Mouse (Mus musculus): ENCODE results near the gene Htr2b. TPM values are rescaled to one million over a fixed set of nuclear protein-coding genes. Genes with fewer than 3 reads are reported as not detected.

The Htr2b gene
- total and polyA plus RNA-seq, 2 experiments from 2014 or later, result 0.11 TPM; not detected in 1

GRCm38 (mm10) chr1:86148161-86148560, 36.4 kb upstream of the Htr2b start:
- Histone ChIP-seq H3K27ac (ENCODE audit: low read depth) (no peak overlapping the region), H3K9ac (replicated peaks; ENCODE audit: low read depth, low read length) (no peak overlapping the region), H3K4me3 (ENCODE audit: low read depth, low read length) (no peak overlapping the region), H3K9me3 (replicated peaks; ENCODE audit: control insufficient read depth, low read length) (no peaks in the 10 kb centered on the region), H3K27me3 (ENCODE audit: control insufficient read depth, insufficient read depth, low read length) (no peaks in the 10 kb centered on the region), H3K4me1 (ENCODE audit: control insufficient read depth, insufficient read depth) (no peaks in the 10 kb centered on the region), H3K36me3 (replicated peaks; ENCODE audit: control insufficient read depth, insufficient read depth, low read length) (no peaks in the 10 kb centered on the region), H3K4me2 (ENCODE audit: low read depth, low read length) (no peak overlapping the region)
- no peak for TF ChIP-seq EP300 (IDR thresholded peaks at IDR 0.05; ENCODE audit: low read depth)
- no peak for TF ChIP-seq CTCF (IDR thresholded peaks at IDR 0.05; ENCODE audit: low read depth)
- WGBS, result 61% methylated on average over 9 of the region's 9 CpGs
- no peak for DNase-seq (ENCODE audit: low spot score)
- no peak for ATAC-seq (ENCODE audit: insufficient read depth, low read depth)

- Histone ChIP-seq H3K4me3 (ENCODE audit: low read depth, low read length) (no peak overlapping the region), H3K9ac (replicated peaks; ENCODE audit: low read depth, low read length) (no peak overlapping the region), H3K4me2 (ENCODE audit: low read depth, low read length) (no peak overlapping the region), H3K27ac (ENCODE audit: low read depth) (no peak overlapping the region), H3K9me3 (replicated peaks; ENCODE audit: control insufficient read depth, low read length) (no peaks in the 10 kb centered on the region), H3K27me3 (ENCODE audit: control insufficient read depth, insufficient read depth, low read length) (no peaks in the 10 kb centered on the region), H3K4me1 (ENCODE audit: control insufficient read depth, insufficient read depth) (no peaks in the 10 kb centered on the region), H3K36me3 (replicated peaks; ENCODE audit: control insufficient read depth, insufficient read depth, low read length) (no peaks in the 10 kb centered on the region)
- no peak for TF ChIP-seq CTCF (IDR thresholded peaks at IDR 0.05; ENCODE audit: low read depth)
- TF ChIP-seq EP300 (IDR thresholded peaks at IDR 0.05; ENCODE audit: low read depth), result no peak
- no peak for ATAC-seq (ENCODE audit: insufficient read depth, low read depth)
- WGBS, result 69% methylated on average over 5 of the region's 5 CpGs
- no peak for DNase-seq (ENCODE audit: low spot score)
Observed at GRCm38 (mm10) chr1:86147557-86147956, 35.8 kb upstream of the Htr2b start.

GRCm38 (mm10) chr1:86146293-86146692, 34.5 kb upstream of the Htr2b start:
- no peak overlapping the region for H3K9ac ChIP-seq (replicated peaks; ENCODE audit: low read depth, low read length)
- H3K36me3 ChIP-seq (replicated peaks; ENCODE audit: control insufficient read depth, insufficient read depth, low read length), result 0 out of 2 replicates have a peak, but pooled peaks cover 3% of the 10 kb centered on the region
- DNase-seq (ENCODE audit: low spot score) (no peak), ATAC-seq (ENCODE audit: insufficient read depth, low read depth) (no peak)
- no peaks in the 10 kb centered on the region for H3K27me3 ChIP-seq (ENCODE audit: control insufficient read depth, insufficient read depth, low read length)
- no peaks in the 10 kb centered on the region for H3K4me1 ChIP-seq (ENCODE audit: control insufficient read depth, insufficient read depth)
- 81% methylated on average over 5 of the region's 5 CpGs for WGBS
- no peak for TF ChIP-seq CTCF (IDR thresholded peaks at IDR 0.05; ENCODE audit: low read depth)
- no peak for TF ChIP-seq EP300 (IDR thresholded peaks at IDR 0.05; ENCODE audit: low read depth)
- H3K4me2 ChIP-seq (ENCODE audit: low read depth, low read length), result no peak overlapping the region
- no peak overlapping the region for H3K4me3 ChIP-seq (ENCODE audit: low read depth, low read length)
- no peaks in the 10 kb centered on the region for H3K9me3 ChIP-seq (replicated peaks; ENCODE audit: control insufficient read depth, low read length)
- no peak overlapping the region for H3K27ac ChIP-seq (ENCODE audit: low read depth)

GRCm38 (mm10) chr1:86144001-86144944, 32.5 kb upstream of the Htr2b start:
- 0 out of 2 replicates have a peak overlapping the region, but pooled peaks have one; percentile 41 for H3K27ac ChIP-seq (ENCODE audit: low read depth)
- H3K9me3 ChIP-seq (replicated peaks; ENCODE audit: control insufficient read depth, low read length), result no peaks in the 10 kb centered on the region
- no peaks in the 10 kb centered on the region for H3K27me3 ChIP-seq (ENCODE audit: control insufficient read depth, insufficient read depth, low read length)
- TF ChIP-seq EP300 (IDR thresholded peaks at IDR 0.05; ENCODE audit: low read depth) (no peak), CTCF (IDR thresholded peaks at IDR 0.05; ENCODE audit: low read depth) (no peak)
- no peak overlapping the region for H3K9ac ChIP-seq (replicated peaks; ENCODE audit: low read depth, low read length)
- H3K4me1 ChIP-seq (ENCODE audit: control insufficient read depth, insufficient read depth), result no peaks in the 10 kb centered on the region
- WGBS, result 67% methylated on average over 21 of the region's 21 CpGs
- no peak overlapping the region for H3K4me2 ChIP-seq (ENCODE audit: low read depth, low read length)
- ATAC-seq (ENCODE audit: insufficient read depth, low read depth), result no peak
- DNase-seq (ENCODE audit: low spot score), result no peak
- H3K36me3 ChIP-seq (replicated peaks; ENCODE audit: control insufficient read depth, insufficient read depth, low read length), result peaks cover 15% of the 10 kb centered on the region; the same call in 1 of the 2 replicates
- H3K4me3 ChIP-seq (ENCODE audit: low read depth, low read length), result no peak overlapping the region

GRCm38 (mm10) chr1:86143165-86143564, 31.4 kb upstream of the Htr2b start:
- Histone ChIP-seq H3K27me3 (ENCODE audit: control insufficient read depth, insufficient read depth, low read length) (no peaks in the 10 kb centered on the region), H3K4me1 (ENCODE audit: control insufficient read depth, insufficient read depth) (no peaks in the 10 kb centered on the region), H3K9ac (replicated peaks; ENCODE audit: low read depth, low read length) (no peak overlapping the region), H3K36me3 (replicated peaks; ENCODE audit: control insufficient read depth, insufficient read depth, low read length) (peaks cover 25% of the 10 kb centered on the region), H3K4me2 (ENCODE audit: low read depth, low read length) (no peak overlapping the region), H3K4me3 (ENCODE audit: low read depth, low read length) (no peak overlapping the region), H3K9me3 (replicated peaks; ENCODE audit: control insufficient read depth, low read length) (no peaks in the 10 kb centered on the region), H3K27ac (ENCODE audit: low read depth) (no peak overlapping the region)
- TF ChIP-seq CTCF (IDR thresholded peaks at IDR 0.05; ENCODE audit: low read depth) (no peak), EP300 (IDR thresholded peaks at IDR 0.05; ENCODE audit: low read depth) (no peak)
- WGBS, result 59% methylated on average over 4 of the region's 4 CpGs
- peak; percentile 64 for DNase-seq (ENCODE audit: low spot score)
- peak; percentile 65 for ATAC-seq (ENCODE audit: insufficient read depth, low read depth)

All from heart, postnatal 0 days (tissue).